Mouse (Mus musculus) thymus, adult 2 months (tissue): ENCODE data around the gene D7Ertd443e. TPM values are rescaled to one million over a fixed set of nuclear protein-coding genes. Genes with fewer than 3 reads are reported as not detected.

Source experiments
- DNase-seq: peaks from one replicate; pipeline ENCODE4 v3.0.0; 2021
- H3K27ac ChIP-seq: fragments of 200-500 bp; 2 replicates; pipeline ENCODE4 v1.5.1; 2012; ENCODE audit warnings: low read length, control low read depth; ENCODE audit not compliant: control insufficient read depth, insufficient read depth
- H3K27me3 ChIP-seq: fragments of 200-500 bp; 2 replicates; pipeline ENCODE4 v1.6.1; 2012; ENCODE audit warnings: mild to moderate bottlenecking, low read length, moderate library complexity, mixed read lengths; ENCODE audit not compliant: control insufficient read depth, insufficient read depth
- H3K36me3 ChIP-seq: fragments of 200-500 bp; 2 replicates; pipeline ENCODE4 v1.6.1; 2012; ENCODE audit warnings: mild to moderate bottlenecking, low read length, moderate library complexity; ENCODE audit not compliant: control insufficient read depth, insufficient read depth
- H3K4me1 ChIP-seq: fragments of 200-500 bp; replicated peaks from 2 replicates; pipeline ENCODE4 v1.6.1; 2012; ENCODE audit warnings: low read length; ENCODE audit not compliant: control insufficient read depth, insufficient read depth
- H3K4me3 ChIP-seq: fragments of 200-500 bp; 2 replicates; pipeline ENCODE4 v1.5.1; 2012; ENCODE audit warnings: mild to moderate bottlenecking, low read length, control low read depth, moderate library complexity; ENCODE audit not compliant: control insufficient read depth, insufficient read depth
- CTCF ChIP-seq: fragments of 200-500 bp; IDR thresholded peaks from 2 replicates; pipeline ENCODE4 v1.5.1; 2012; ENCODE audit warnings: mild to moderate bottlenecking, control low read depth, low read length, moderate library complexity, borderline replicate concordance; ENCODE audit not compliant: control insufficient read depth, poor library complexity, insufficient read depth; ENCODE audit errors: extremely low read depth
- POLR2A ChIP-seq: fragments of 200-500 bp; IDR thresholded peaks from 2 replicates; pipeline ENCODE4 v1.6.1; 2012; ENCODE audit warnings: mild to moderate bottlenecking, low read length, control low read depth, moderate library complexity; ENCODE audit not compliant: control insufficient read depth, poor library complexity, insufficient read depth; ENCODE audit errors: extremely low read depth
- WGBS: fragments of 180-500 bp; shearing (Covaris S2); methylation state at CpG from one replicate; pipeline ENCODE4 v1.1.7; 2018; 5-methylcytosine and 5-hydroxymethylcytosine counted together
- polyA plus RNA-seq: library from polyadenylated mRNA; depleted of rRNA; stranded (reverse); fragments of >200 nt; gene quantifications from 2 replicates; pipeline ENCODE4 v1.2.3, GENCODE M21; 2012

Gene D7Ertd443e
- polyA plus RNA-seq, 1 experiment = 0.18 TPM

GRCm38 (mm10) chr7:134362257-134362870 is 23.1 kb downstream of the D7Ertd443e start:
- Histone ChIP-seq H3K4me1 (no peaks in the 10 kb centered on the region), H3K36me3 (no peaks in the 10 kb centered on the region), H3K27ac (no peak overlapping the region), H3K4me3 (no peak overlapping the region), H3K27me3 (no peaks in the 10 kb centered on the region)
- WGBS = 90% methylated on average over 7 of the region's 7 CpGs
- no peak for DNase-seq
- no peak for TF ChIP-seq POLR2A
- no peak for TF ChIP-seq CTCF

- 45% methylated on average over 6 of the region's 6 CpGs for WGBS
- H3K27ac ChIP-seq = no peak overlapping the region
- no peaks in the 10 kb centered on the region for H3K36me3 ChIP-seq
- H3K4me3 ChIP-seq = no peak overlapping the region
- DNase-seq = peak; percentile 9
- no peaks in the 10 kb centered on the region for H3K27me3 ChIP-seq
- TF ChIP-seq POLR2A = no peak
- no peak for TF ChIP-seq CTCF
- no peaks in the 10 kb centered on the region for H3K4me1 ChIP-seq
Observed at GRCm38 (mm10) chr7:134348825-134349224, 36.6 kb downstream of the D7Ertd443e start.

GRCm38 (mm10) chr7:134342202-134342601 is 43.3 kb downstream of the D7Ertd443e start:
- H3K36me3 ChIP-seq = no peaks in the 10 kb centered on the region
- no peaks in the 10 kb centered on the region for H3K27me3 ChIP-seq
- no peaks in the 10 kb centered on the region for H3K4me1 ChIP-seq
- WGBS = 93% methylated on average over 2 of the region's 2 CpGs
- no peak overlapping the region for H3K4me3 ChIP-seq
- no peak for DNase-seq
- TF ChIP-seq CTCF (no peak), POLR2A (no peak)
- no peak overlapping the region for H3K27ac ChIP-seq

GRCm38 (mm10) chr7:134335951-134336350 is 49.5 kb downstream of the D7Ertd443e start:
- H3K4me1 ChIP-seq = no peaks in the 10 kb centered on the region
- H3K27ac ChIP-seq = no peak overlapping the region
- H3K36me3 ChIP-seq = no peaks in the 10 kb centered on the region
- no peaks in the 10 kb centered on the region for H3K27me3 ChIP-seq
- no peak for TF ChIP-seq POLR2A
- no peak for TF ChIP-seq CTCF
- no peak for DNase-seq
- WGBS = 53% methylated on average over 3 of the region's 3 CpGs
- H3K4me3 ChIP-seq = no peak overlapping the region

- DNase-seq = no peak
- no peak overlapping the region for H3K4me3 ChIP-seq
- TF ChIP-seq CTCF (no peak), POLR2A (no peak)
- no peaks in the 10 kb centered on the region for H3K4me1 ChIP-seq
- WGBS = 89% methylated on average over 10 of the region's 10 CpGs
- no peaks in the 10 kb centered on the region for H3K27me3 ChIP-seq
- H3K36me3 ChIP-seq = no peaks in the 10 kb centered on the region
- H3K27ac ChIP-seq = no peak overlapping the region
Observed at GRCm38 (mm10) chr7:134320979-134321378, 64.5 kb downstream of the D7Ertd443e start.

GRCm38 (mm10) chr7:134302084-134302483 is 83.4 kb downstream of the D7Ertd443e start:
- Histone ChIP-seq H3K4me3 (no peak overlapping the region), H3K4me1 (no peaks in the 10 kb centered on the region), H3K27me3 (no peaks in the 10 kb centered on the region), H3K36me3 (no peaks in the 10 kb centered on the region), H3K27ac (no peak overlapping the region)
- DNase-seq = no peak
- TF ChIP-seq POLR2A (no peak), CTCF (no peak)
- WGBS = 92% methylated on average over 3 of the region's 3 CpGs

GRCm38 (mm10) chr7:134301285-134301684 is 84.2 kb downstream of the D7Ertd443e start:
- H3K4me3 ChIP-seq = no peak overlapping the region
- no peaks in the 10 kb centered on the region for H3K27me3 ChIP-seq
- WGBS = 57% methylated on average over 8 of the region's 8 CpGs
- no peak overlapping the region for H3K27ac ChIP-seq
- no peak for DNase-seq
- TF ChIP-seq CTCF = no peak
- no peak for TF ChIP-seq POLR2A
- H3K36me3 ChIP-seq = no peaks in the 10 kb centered on the region
- H3K4me1 ChIP-seq = no peaks in the 10 kb centered on the region
